Mouse (Mus musculus) stomach, postnatal 0 days (tissue): Measurements from ENCODE around the gene Anln. TPM values are rescaled to one million over a fixed set of nuclear protein-coding genes. Genes with fewer than 3 reads are reported as not detected.
"Not testable (repeated sequence)": the region's sequence is repeated elsewhere in the genome, so short reads cannot be mapped to it uniquely, and the experiment has no call there.

Experiments used
- ATAC-seq: fragments of 200-750 bp; cut with Nextera tagmentation; 2 replicates; pipeline ENCODE4 v1.8.0; 2017; ENCODE audit not compliant: low FRiP score, low TSS enrichment
- DNase-seq: peaks from one replicate; pipeline ENCODE4 v3.0.0-alpha.2; 2016; ENCODE audit warnings: low spot score
- H3K27ac ChIP-seq: fragments of 300-500 bp; sonication (generic); replicated peaks from 2 replicates; pipeline ENCODE4 v1.5.1; 2014; ENCODE audit warnings: mild to moderate bottlenecking, control low read depth
- H3K27me3 ChIP-seq: fragments of 300-500 bp; sonication (generic); 2 replicates; pipeline ENCODE4 v1.6.1; 2014; ENCODE audit warnings: low read length; ENCODE audit not compliant: control insufficient read depth, insufficient read depth
- H3K36me3 ChIP-seq: fragments of 300-500 bp; sonication (generic); 2 replicates; pipeline ENCODE4 v1.6.1; 2014; ENCODE audit warnings: low read length, mixed read lengths; ENCODE audit not compliant: control insufficient read depth, insufficient read depth
- H3K4me1 ChIP-seq: fragments of 300-500 bp; sonication (generic); replicated peaks from 2 replicates; pipeline ENCODE4 v1.6.1; 2014; ENCODE audit warnings: antibody characterized with exemption; ENCODE audit not compliant: control insufficient read depth, insufficient read depth
- H3K4me2 ChIP-seq: fragments of 300-500 bp; sonication (generic); replicated peaks from 2 replicates; pipeline ENCODE4 v1.6.1; 2014; ENCODE audit warnings: low read depth, mild to moderate bottlenecking, control low read depth, moderate library complexity
- H3K4me3 ChIP-seq: fragments of 300-500 bp; sonication (generic); 2 replicates; pipeline ENCODE4 v1.5.1; 2014; ENCODE audit warnings: low read depth, low read length, control low read depth
- H3K9ac ChIP-seq: fragments of 300-500 bp; sonication (generic); 2 replicates; pipeline ENCODE4 v1.6.1; 2014; ENCODE audit warnings: mild to moderate bottlenecking, low read length, control low read depth, mixed read lengths
- H3K9me3 ChIP-seq: fragments of 300-500 bp; sonication (generic); 2 replicates; pipeline ENCODE4 v1.6.1; 2016; ENCODE audit warnings: low read length; ENCODE audit not compliant: control insufficient read depth
- CTCF ChIP-seq: IDR thresholded peaks from 2 replicates; pipeline ENCODE4 v1.5.1; 2016; ENCODE audit warnings: antibody characterized with exemption, low read depth, mild to moderate bottlenecking, moderate library complexity
- EP300 ChIP-seq: optimal IDR thresholded peaks from 2 replicates; pipeline ENCODE3; 2016; ENCODE audit warnings: antibody characterized with exemption
- WGBS: fragments of 180-500 bp; shearing (Covaris S2); extraction: QIAGEN DNeasy Blood & Tissue Kit; methylation state at CpG from one replicate; pipeline ENCODE4 v1.1.7; 2014; 5-methylcytosine and 5-hydroxymethylcytosine counted together
- polyA plus RNA-seq: library from polyadenylated mRNA; unstranded; fragments of >200 nt; fragmentation: Nextera tagmentation; extraction: Ambion mirVana; gene quantifications from 2 replicates; pipeline ENCODE4 v1.2.1, GENCODE M21; 2015

The Anln gene
- polyA plus RNA-seq, 1 experiment from 2014 or later = 15.7 TPM

- WGBS = 2% methylated on average over 32 of the region's 32 CpGs
- peak; percentile 91 for TF ChIP-seq CTCF
- no peak for TF ChIP-seq EP300
- peaks cover 5% of the 10 kb centered on the region; the same call in 1 of the 2 replicates for H3K4me1 ChIP-seq
- peak overlapping the region; percentile 47 for H3K4me3 ChIP-seq
- peak overlapping the region; percentile 91 for H3K27ac ChIP-seq
- peak; percentile 91 for DNase-seq
- H3K36me3 ChIP-seq = 0 out of 2 replicates have a peak, but pooled peaks cover 4% of the 10 kb centered on the region
- H3K4me2 ChIP-seq = peak overlapping the region; percentile 92
- peak overlapping the region; percentile 68 for H3K9ac ChIP-seq
- no peaks in the 10 kb centered on the region for H3K27me3 ChIP-seq
- no peaks in the 10 kb centered on the region for H3K9me3 ChIP-seq
- ATAC-seq = peak; percentile 95
Observed at GRCm38 (mm10) chr9:22327475-22328387, 61.3 kb downstream of the Anln start.

GRCm38 (mm10) chr9:22327099-22327474 lies 61.9 kb downstream of the Anln start:
- DNase-seq = peak; percentile 54
- H3K9ac ChIP-seq = peak overlapping the region; percentile 68
- H3K27ac ChIP-seq = peak overlapping the region; percentile 91
- peak overlapping the region; percentile 92 for H3K4me2 ChIP-seq
- no peaks in the 10 kb centered on the region for H3K27me3 ChIP-seq
- H3K9me3 ChIP-seq = no peaks in the 10 kb centered on the region
- 0 out of 2 replicates have a peak, but pooled peaks cover 4% of the 10 kb centered on the region for H3K36me3 ChIP-seq
- H3K4me1 ChIP-seq = peaks cover 5% of the 10 kb centered on the region; the same call in 1 of the 2 replicates
- peak; percentile 24 for ATAC-seq
- TF ChIP-seq CTCF (no peak), EP300 (no peak)
- 16% methylated on average over 9 of the region's 9 CpGs for WGBS
- peak overlapping the region; percentile 47 for H3K4me3 ChIP-seq

GRCm38 (mm10) chr9:22324579-22324978 lies 64.4 kb downstream of the Anln start:
- 100% methylated on average over 1 of the region's 1 CpGs for WGBS
- H3K36me3 ChIP-seq = no peaks in the 10 kb centered on the region
- H3K9me3 ChIP-seq = no peaks in the 10 kb centered on the region
- H3K27ac ChIP-seq = no peak overlapping the region
- H3K4me3 ChIP-seq = no peak overlapping the region
- H3K9ac ChIP-seq = no peak overlapping the region
- no peak overlapping the region for H3K4me2 ChIP-seq
- TF ChIP-seq EP300 = no peak
- TF ChIP-seq CTCF = no peak
- DNase-seq (no peak), ATAC-seq (no peak)
- peaks cover 5% of the 10 kb centered on the region; the same call in 1 of the 2 replicates for H3K4me1 ChIP-seq
- H3K27me3 ChIP-seq = no peaks in the 10 kb centered on the region

- no peak overlapping the region for H3K9ac ChIP-seq
- peaks cover 5% of the 10 kb centered on the region; the same call in 1 of the 2 replicates for H3K4me1 ChIP-seq
- no peak for TF ChIP-seq CTCF
- TF ChIP-seq EP300 = no peak
- WGBS = 70% methylated on average over 8 of the region's 8 CpGs
- no peak overlapping the region for H3K4me3 ChIP-seq
- DNase-seq = no peak
- H3K9me3 ChIP-seq = no peaks in the 10 kb centered on the region
- H3K27me3 ChIP-seq = no peaks in the 10 kb centered on the region
- ATAC-seq = no peak
- H3K36me3 ChIP-seq = no peaks in the 10 kb centered on the region
- H3K4me2 ChIP-seq = no peak overlapping the region
- H3K27ac ChIP-seq = no peak overlapping the region
Observed at GRCm38 (mm10) chr9:22322381-22323211, 66.4 kb downstream of the Anln start.

DNA sequence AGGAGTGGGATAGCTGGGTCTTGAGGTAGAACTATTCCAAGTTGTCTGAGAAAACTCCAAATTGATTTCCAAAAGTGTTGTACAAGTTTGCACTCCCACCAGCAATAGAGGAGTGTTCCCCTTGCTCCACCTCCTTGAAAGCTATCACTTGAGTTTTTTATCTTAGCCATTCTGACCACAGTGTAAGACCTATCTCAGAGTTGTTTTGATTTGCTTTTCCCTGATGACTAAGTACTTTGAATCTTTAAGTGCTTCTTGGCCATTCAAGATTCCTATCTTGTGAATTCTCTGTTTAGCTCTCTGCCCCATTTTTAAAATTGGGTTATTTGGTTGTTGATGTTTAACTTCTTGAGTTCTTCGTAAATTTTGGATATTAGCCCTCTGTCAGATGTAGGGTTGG lies 69.9 kb downstream of the Anln start:
- no peaks in the 10 kb centered on the region for H3K27me3 ChIP-seq
- ATAC-seq (no peak), DNase-seq (no peak)
- 82% methylated on average over 1 of the region's 1 CpGs for WGBS
- H3K27ac ChIP-seq = no peak overlapping the region
- H3K4me1 ChIP-seq = no peaks in the 10 kb centered on the region
- no peaks in the 10 kb centered on the region for H3K9me3 ChIP-seq
- no peak overlapping the region for H3K9ac ChIP-seq
- no peak overlapping the region for H3K4me3 ChIP-seq
- H3K4me2 ChIP-seq = no peak overlapping the region
- no peak for TF ChIP-seq CTCF
- TF ChIP-seq EP300 = no peak
- no peaks in the 10 kb centered on the region for H3K36me3 ChIP-seq

GRCm38 (mm10) chr9:22316047-22316446 lies 72.9 kb downstream of the Anln start:
- WGBS = 73% methylated on average over 5 of the region's 5 CpGs
- H3K27me3 ChIP-seq, H3K9me3 ChIP-seq, H3K4me1 ChIP-seq, ATAC-seq, H3K27ac ChIP-seq, H3K4me2 ChIP-seq, DNase-seq, H3K4me3 ChIP-seq, H3K9ac ChIP-seq, H3K36me3 ChIP-seq: not testable (repeated sequence)
